Mouse (Mus musculus) heart, postnatal 0 days (tissue): ENCODE results near the gene 2410131K14Rik. TPM values are rescaled to one million over a fixed set of nuclear protein-coding genes. Genes with fewer than 3 reads are reported as not detected.

Experiments used
- ATAC-seq: fragments of 200-750 bp; cut with Nextera tagmentation; 2 replicates; pipeline ENCODE4 v1.8.0; 2017; ENCODE audit warnings: low read depth, moderate number of reproducible peaks, moderate library complexity; ENCODE audit not compliant: insufficient read depth
- DNase-seq: peaks from one replicate; pipeline ENCODE4 v3.0.0-alpha.2; 2016; ENCODE audit warnings: low spot score
- H3K27ac ChIP-seq: fragments of 300-500 bp; sonication (generic); 2 replicates; pipeline ENCODE4 v1.5.1; 2014; ENCODE audit warnings: low read depth, mild to moderate bottlenecking
- H3K27me3 ChIP-seq: fragments of 300-500 bp; sonication (generic); 2 replicates; pipeline ENCODE4 v1.6.1; 2014; ENCODE audit warnings: low read length, mixed read lengths; ENCODE audit not compliant: control insufficient read depth, insufficient read depth
- H3K36me3 ChIP-seq: fragments of 300-500 bp; sonication (generic); replicated peaks from 2 replicates; pipeline ENCODE4 v1.6.1; 2014; ENCODE audit warnings: low read length, mixed read lengths; ENCODE audit not compliant: control insufficient read depth, insufficient read depth
- H3K4me1 ChIP-seq: fragments of 300-500 bp; sonication (generic); 2 replicates; pipeline ENCODE4 v1.6.1; 2014; ENCODE audit warnings: antibody characterized with exemption; ENCODE audit not compliant: control insufficient read depth, insufficient read depth
- H3K4me2 ChIP-seq: fragments of 300-500 bp; sonication (generic); 2 replicates; pipeline ENCODE4 v1.6.1; 2014; ENCODE audit warnings: low read depth, mild to moderate bottlenecking, low read length, moderate library complexity
- H3K4me3 ChIP-seq: fragments of 300-500 bp; sonication (generic); 2 replicates; pipeline ENCODE4 v1.5.1; 2014; ENCODE audit warnings: low read depth, low read length
- H3K9ac ChIP-seq: fragments of 300-500 bp; sonication (generic); replicated peaks from 2 replicates; pipeline ENCODE4 v1.6.1; 2014; ENCODE audit warnings: low read depth, low read length, mixed read lengths
- H3K9me3 ChIP-seq: fragments of 300-500 bp; sonication (generic); replicated peaks from 2 replicates; pipeline ENCODE4 v1.6.1; 2016; ENCODE audit warnings: low read length; ENCODE audit not compliant: control insufficient read depth
- CTCF ChIP-seq: IDR thresholded peaks from 2 replicates; pipeline ENCODE4 v1.5.1; 2016; ENCODE audit warnings: antibody characterized with exemption, control low read depth, low read depth
- EP300 ChIP-seq: IDR thresholded peaks from 2 replicates; pipeline ENCODE4 v1.6.1; 2016; ENCODE audit warnings: antibody characterized with exemption, low read depth
- WGBS: fragments of 180-500 bp; shearing (Covaris S2); extraction: QIAGEN DNeasy Blood & Tissue Kit; methylation state at CpG from one replicate; pipeline ENCODE4 v1.1.7; 2014; 5-methylcytosine and 5-hydroxymethylcytosine counted together
- polyA plus RNA-seq: library from polyadenylated mRNA; unstranded; fragments of >200 nt; fragmentation: Nextera tagmentation; extraction: Ambion mirVana; gene quantifications from 2 replicates; pipeline ENCODE4 v1.2.1, GENCODE M21; 2015
- total RNA-seq: library from RNA; depleted of rRNA; stranded (reverse); fragments of >200 nt; gene quantifications from 2 replicates; pipeline ENCODE4 v1.2.3, GENCODE M21; 2014; ENCODE audit warnings: low replicate concordance

2410131K14Rik gene
- total and polyA plus RNA-seq, 2 experiments from 2014 or later = 4.1 to 5.9 TPM

GRCm38 (mm10) chr5:118214012-118214411 is 31.0 kb upstream of the 2410131K14Rik start:
- Histone ChIP-seq H3K4me2 (peak overlapping the region; percentile 62), H3K4me3 (peak overlapping the region; percentile 38), H3K36me3 (no peaks in the 10 kb centered on the region), H3K4me1 (peaks cover 9% of the 10 kb centered on the region; the same call in 1 of the 2 replicates), H3K27ac (no peak overlapping the region), H3K9ac (peak overlapping the region; percentile 9; the same call in 1 of the 2 replicates), H3K9me3 (no peaks in the 10 kb centered on the region), H3K27me3 (no peaks in the 10 kb centered on the region)
- WGBS = 12% methylated on average over 5 of the region's 5 CpGs
- ATAC-seq (peak; percentile 8; the same call in 1 of the 2 replicates), DNase-seq (no peak)
- TF ChIP-seq EP300 (no peak), CTCF (no peak)

- H3K9ac ChIP-seq = peak overlapping the region; percentile 9; the same call in 1 of the 2 replicates
- TF ChIP-seq EP300 (no peak), CTCF (no peak)
- H3K4me1 ChIP-seq = peaks cover 9% of the 10 kb centered on the region; the same call in 1 of the 2 replicates
- WGBS = 7% methylated on average over 24 of the region's 24 CpGs
- no peaks in the 10 kb centered on the region for H3K36me3 ChIP-seq
- ATAC-seq (peak; percentile 91), DNase-seq (peak; percentile 76)
- H3K4me2 ChIP-seq = peak overlapping the region; percentile 62
- peak overlapping the region; percentile 38 for H3K4me3 ChIP-seq
- no peaks in the 10 kb centered on the region for H3K27me3 ChIP-seq
- no peak overlapping the region for H3K27ac ChIP-seq
- H3K9me3 ChIP-seq = no peaks in the 10 kb centered on the region
Measured at GRCm38 (mm10) chr5:118214418-118215154, 30.4 kb upstream of the 2410131K14Rik start.

GRCm38 (mm10) chr5:118217410-118217809 is 27.6 kb upstream of the 2410131K14Rik start:
- H3K27me3 ChIP-seq = no peaks in the 10 kb centered on the region
- peaks cover 9% of the 10 kb centered on the region; the same call in 1 of the 2 replicates for H3K4me1 ChIP-seq
- H3K36me3 ChIP-seq = no peaks in the 10 kb centered on the region
- TF ChIP-seq CTCF = no peak
- no peak for TF ChIP-seq EP300
- no peaks in the 10 kb centered on the region for H3K9me3 ChIP-seq
- WGBS = 55% methylated on average over 6 of the region's 6 CpGs
- no peak overlapping the region for H3K27ac ChIP-seq
- ATAC-seq (no peak), DNase-seq (no peak)
- no peak overlapping the region for H3K4me2 ChIP-seq
- no peak overlapping the region for H3K4me3 ChIP-seq
- H3K9ac ChIP-seq = no peak overlapping the region

- Histone ChIP-seq H3K27ac (no peak overlapping the region), H3K9me3 (no peaks in the 10 kb centered on the region), H3K36me3 (no peaks in the 10 kb centered on the region), H3K9ac (no peak overlapping the region), H3K27me3 (no peaks in the 10 kb centered on the region), H3K4me2 (no peak overlapping the region), H3K4me3 (no peak overlapping the region), H3K4me1 (no peaks in the 10 kb centered on the region)
- TF ChIP-seq EP300 = no peak
- no peak for TF ChIP-seq CTCF
- ATAC-seq (no peak), DNase-seq (no peak)
- WGBS = 60% methylated on average over 9 of the region's 9 CpGs
Measured at GRCm38 (mm10) chr5:118223142-118223757, 21.8 kb upstream of the 2410131K14Rik start.

- H3K27ac ChIP-seq = no peak overlapping the region
- no peak for ATAC-seq
- H3K4me1 ChIP-seq = no peaks in the 10 kb centered on the region
- H3K36me3 ChIP-seq = no peaks in the 10 kb centered on the region
- TF ChIP-seq EP300 (no peak), CTCF (no peak)
- no peak for DNase-seq
- H3K27me3 ChIP-seq = no peaks in the 10 kb centered on the region
- WGBS = 88% methylated on average over 13 of the region's 13 CpGs
- no peak overlapping the region for H3K4me3 ChIP-seq
- no peak overlapping the region for H3K4me2 ChIP-seq
- no peak overlapping the region for H3K9ac ChIP-seq
- no peaks in the 10 kb centered on the region for H3K9me3 ChIP-seq
Measured at GRCm38 (mm10) chr5:118230071-118230611, 14.9 kb upstream of the 2410131K14Rik start.
